Mouse (Mus musculus) bone marrow, adult 2 months (tissue): ENCODE measurements around the gene Bsg. TPM values are rescaled to one million over a fixed set of nuclear protein-coding genes. Genes with fewer than 3 reads are reported as not detected.
A peak's percentile ranks its signal among the peaks of the same experiment; 100 is the strongest.

Experiments
- H3K27ac ChIP-seq: fragments of 200-500 bp; 2 replicates; pipeline ENCODE4 v1.5.1; 2012; ENCODE audit warnings: low read depth, mild to moderate bottlenecking, control low read depth, inconsistent platforms, low read length; ENCODE audit not compliant: control insufficient read depth, poor library complexity, insufficient read depth
- H3K4me1 ChIP-seq: fragments of 200-500 bp; 2 replicates; pipeline ENCODE4 v1.6.1; 2011; ENCODE audit warnings: low read length; ENCODE audit not compliant: control insufficient read depth, insufficient read depth
- H3K4me3 ChIP-seq: fragments of 200-500 bp; replicated peaks from 2 replicates; pipeline ENCODE3; 2011; ENCODE audit warnings: mild to moderate bottlenecking, low read depth, low read length, control low read depth; ENCODE audit not compliant: control insufficient read depth
- CTCF ChIP-seq: fragments of 200-500 bp; IDR thresholded peaks from 2 replicates; pipeline ENCODE4 v1.5.1; 2011; ENCODE audit warnings: low read length, control low read depth; ENCODE audit not compliant: control insufficient read depth, insufficient read depth
- POLR2A ChIP-seq: fragments of 200-500 bp; IDR thresholded peaks from 2 replicates; pipeline ENCODE4 v1.6.1; 2011; ENCODE audit warnings: low read depth, mild to moderate bottlenecking, control low read depth, low read length, borderline replicate concordance; ENCODE audit not compliant: control insufficient read depth
- WGBS: fragments of 180-500 bp; shearing (Covaris S2); methylation state at CpG from one replicate; pipeline ENCODE4 v1.1.7; 2018; 5-methylcytosine and 5-hydroxymethylcytosine counted together
- polyA plus RNA-seq: library from polyadenylated mRNA; stranded (reverse); fragments of >200 nt; gene quantifications from 2 replicates; pipeline ENCODE4 v1.2.4, GENCODE M21; 2011; ENCODE audit warnings: low replicate concordance; ENCODE audit not compliant: missing spikeins, insufficient read depth, insufficient read length

Bsg gene
- polyA plus RNA-seq, 1 experiment = 588 TPM

GRCm38 (mm10) chr10:79712499-79713126 lies 8.3 kb downstream of the Bsg start:
- 16% methylated on average over 4 of the region's 6 CpGs for WGBS
- H3K4me1 ChIP-seq = no peaks in the 10 kb centered on the region
- H3K4me3 ChIP-seq = no peak overlapping the region
- peak overlapping the region; percentile 53 for H3K27ac ChIP-seq
- TF ChIP-seq POLR2A (no peak), CTCF (peak; percentile 91)

- Histone ChIP-seq H3K27ac (no peak overlapping the region), H3K4me3 (no peak overlapping the region), H3K4me1 (no peaks in the 10 kb centered on the region)
- no peak for TF ChIP-seq POLR2A
- 39% methylated on average over 1 of the region's 1 CpGs for whole genome bisulfite sequencing
Measured at GRCm38 (mm10) chr10:79713163-79713562, 8.9 kb downstream of the Bsg start.

- TF ChIP-seq CTCF = no peak
- TF ChIP-seq POLR2A = no peak
- no peak overlapping the region for H3K27ac ChIP-seq
- no peak overlapping the region for H3K4me3 ChIP-seq
- WGBS = 60% methylated on average over 4 of the region's 4 CpGs
- no peaks in the 10 kb centered on the region for H3K4me1 ChIP-seq
Measured at GRCm38 (mm10) chr10:79714996-79715395, 10.7 kb downstream of the Bsg start.

GRCm38 (mm10) chr10:79716254-79716987 lies 12.1 kb downstream of the Bsg start, which contains the start of gene Hcn2:
TSS of gene Hcn2 (plus strand) at chr10:79716634.
- no peaks in the 10 kb centered on the region for H3K4me1 ChIP-seq
- WGBS = 3% methylated on average over 86 of the region's 91 CpGs
- no peak for TF ChIP-seq CTCF
- TF ChIP-seq POLR2A = no peak
- no peak within 1 kb of the TSS for H3K4me3 ChIP-seq
- no peak within 1 kb of the TSS for H3K27ac ChIP-seq

GRCm38 (mm10) chr10:79716988-79717355 lies 12.7 kb downstream of the Bsg start:
- H3K4me1 ChIP-seq = no peaks in the 10 kb centered on the region
- H3K4me3 ChIP-seq = no peak overlapping the region
- WGBS = under 1% methylated on average over 44 of the region's 44 CpGs
- H3K27ac ChIP-seq = no peak overlapping the region
- TF ChIP-seq CTCF (no peak), POLR2A (no peak)

GRCm38 (mm10) chr10:79717640-79718357 lies 13.5 kb downstream of the Bsg start:
- H3K4me1 ChIP-seq = no peaks in the 10 kb centered on the region
- no peak overlapping the region for H3K27ac ChIP-seq
- no peak overlapping the region for H3K4me3 ChIP-seq
- TF ChIP-seq POLR2A (no peak), CTCF (no peak)
- 6% methylated on average over 43 of the region's 43 CpGs for WGBS

GRCm38 (mm10) chr10:79721089-79721488 lies 16.8 kb downstream of the Bsg start:
- Histone ChIP-seq H3K27ac (no peak overlapping the region), H3K4me1 (no peaks in the 10 kb centered on the region), H3K4me3 (no peak overlapping the region)
- TF ChIP-seq POLR2A (no peak), CTCF (no peak)
- WGBS = 66% methylated on average over 5 of the region's 5 CpGs

GRCm38 (mm10) chr10:79723047-79723446 lies 18.8 kb downstream of the Bsg start:
- 64% methylated on average over 6 of the region's 6 CpGs for WGBS
- TF ChIP-seq POLR2A = no peak
- no peak for TF ChIP-seq CTCF
- Histone ChIP-seq H3K4me1 (no peaks in the 10 kb centered on the region), H3K27ac (no peak overlapping the region), H3K4me3 (no peak overlapping the region)
